Mouse (Mus musculus) frontal cortex, adult 2 months (tissue): ENCODE results near the gene Lmx1b. TPM values are rescaled to one million over a fixed set of nuclear protein-coding genes. Genes with fewer than 3 reads are reported as not detected.

Experiments used
- DNase-seq, 2 experiments: peaks; one replicate each; pipeline ENCODE4 v3.0.0; 2022; ENCODE audit warnings: low spot score in 1 of 2; ENCODE audit errors: extremely low spot score in 1 of 2
- polyA plus RNA-seq: library from polyadenylated mRNA; depleted of rRNA; stranded (reverse); fragments of >200 nt; gene quantifications from 2 replicates; pipeline ENCODE4 v1.2.3, GENCODE M21; 2012

The Lmx1b gene
- polyA plus RNA-seq, 1 experiment = 0.38 TPM

- DNase-seq = peak in 1 of 2 experiments; percentile 50
These were observed 57.0 kb downstream of the Lmx1b start for GRCm38 (mm10) chr2:33583317-33583716.

GRCm38 (mm10) chr2:33582457-33583060 is 57.8 kb downstream of the Lmx1b start:
- no peak for DNase-seq

GRCm38 (mm10) chr2:33581866-33582265 is 58.4 kb downstream of the Lmx1b start:
- DNase-seq = no peak

- DNase-seq = no peak
These were observed 58.9 kb downstream of the Lmx1b start for GRCm38 (mm10) chr2:33581449-33581777.

- peak in 1 of 2 experiments; percentile 45 for DNase-seq
These were observed 59.4 kb downstream of the Lmx1b start for GRCm38 (mm10) chr2:33580697-33581448.

GRCm38 (mm10) chr2:33575406-33575805 is 64.9 kb downstream of the Lmx1b start:
- no peak for DNase-seq

- DNase-seq = no peak
These were observed 67.2 kb downstream of the Lmx1b start for GRCm38 (mm10) chr2:33573075-33573474.

- no peak for DNase-seq
These were observed 69.0 kb downstream of the Lmx1b start for GRCm38 (mm10) chr2:33571219-33571824.

- no peak for DNase-seq
These were observed 70.6 kb downstream of the Lmx1b start for GRCm38 (mm10) chr2:33569698-33570097.

GRCm38 (mm10) chr2:33569240-33569639 is 71.1 kb downstream of the Lmx1b start:
- DNase-seq = no peak

- DNase-seq = no peak
These were observed 74.4 kb downstream of the Lmx1b start for GRCm38 (mm10) chr2:33565886-33566285.

- DNase-seq = no peak
These were observed 75.6 kb downstream of the Lmx1b start for GRCm38 (mm10) chr2:33564748-33565147.

GRCm38 (mm10) chr2:33559752-33560151 is 80.6 kb downstream of the Lmx1b start:
- DNase-seq = peak in 1 of 2 experiments; percentile 77

- peak in 1 of 2 experiments; percentile 47 for DNase-seq
These were observed 81.0 kb downstream of the Lmx1b start for GRCm38 (mm10) chr2:33559334-33559733.

- peak in 1 of 2 experiments; percentile 92 for DNase-seq
These were observed 82.1 kb downstream of the Lmx1b start for GRCm38 (mm10) chr2:33558233-33558632.

- no peak for DNase-seq
These were observed 84.7 kb downstream of the Lmx1b start for GRCm38 (mm10) chr2:33555573-33555972.

GRCm38 (mm10) chr2:33552672-33553071 is 87.6 kb downstream of the Lmx1b start:
- DNase-seq = no peak

GRCm38 (mm10) chr2:33547595-33547994 is 92.7 kb downstream of the Lmx1b start:
- DNase-seq = no peak

GRCm38 (mm10) chr2:33546879-33547278 is 93.4 kb downstream of the Lmx1b start:
- DNase-seq = peak; percentile 94 to 99

- DNase-seq = no peak
These were observed 94.3 kb downstream of the Lmx1b start for GRCm38 (mm10) chr2:33546051-33546450.

GRCm38 (mm10) chr2:33544781-33545566 is 95.3 kb downstream of the Lmx1b start:
- DNase-seq = no peak
